Mouse (Mus musculus) limb, embryonic 10.5 days (tissue): ENCODE measurements around the gene Zfp648. TPM values are rescaled to one million over a fixed set of nuclear protein-coding genes. Genes with fewer than 3 reads are reported as not detected.

Experiments used
- DNase-seq: peaks from one replicate; pipeline ENCODE4 v3.0.0-alpha.2; 2017; ENCODE audit warnings: low spot score
- H3K27ac ChIP-seq: fragments of 300-500 bp; sonication (generic); 2 replicates; pipeline ENCODE4 v1.5.1; 2016; ENCODE audit warnings: mild to moderate bottlenecking
- H3K27me3 ChIP-seq: fragments of 300-500 bp; sonication (generic); 2 replicates; pipeline ENCODE4 v1.6.1; 2016; ENCODE audit warnings: low read depth, mild to moderate bottlenecking; ENCODE audit not compliant: poor library complexity, severe bottlenecking
- H3K36me3 ChIP-seq: fragments of 300-500 bp; sonication (generic); 2 replicates; pipeline ENCODE4 v1.6.1; 2016; ENCODE audit warnings: mild to moderate bottlenecking, moderate library complexity
- H3K4me1 ChIP-seq: fragments of 300-500 bp; sonication (generic); 2 replicates; pipeline ENCODE4 v1.6.1; 2016
- H3K4me3 ChIP-seq: fragments of 300-500 bp; sonication (generic); 2 replicates; pipeline ENCODE4 v1.5.1; 2016; ENCODE audit warnings: mild to moderate bottlenecking, moderate library complexity
- H3K9me3 ChIP-seq: fragments of 300-500 bp; sonication (generic); replicated peaks from 2 replicates; pipeline ENCODE4 v1.6.1; 2016; ENCODE audit warnings: mild to moderate bottlenecking
- WGBS: fragments of 180-500 bp; shearing (Covaris S2); methylation state at CpG from one replicate; pipeline ENCODE4 v1.1.7; 2016; 5-methylcytosine and 5-hydroxymethylcytosine counted together
- polyA plus RNA-seq: library from polyadenylated mRNA; unstranded; fragments of >200 nt; fragmentation: Nextera tagmentation; extraction: Ambion mirVana; gene quantifications from 2 replicates; pipeline ENCODE4 v1.2.1, GENCODE M21; 2016

The Zfp648 gene
- polyA plus RNA-seq, 1 experiment from 2014 or later: 0.21 TPM

DNA sequence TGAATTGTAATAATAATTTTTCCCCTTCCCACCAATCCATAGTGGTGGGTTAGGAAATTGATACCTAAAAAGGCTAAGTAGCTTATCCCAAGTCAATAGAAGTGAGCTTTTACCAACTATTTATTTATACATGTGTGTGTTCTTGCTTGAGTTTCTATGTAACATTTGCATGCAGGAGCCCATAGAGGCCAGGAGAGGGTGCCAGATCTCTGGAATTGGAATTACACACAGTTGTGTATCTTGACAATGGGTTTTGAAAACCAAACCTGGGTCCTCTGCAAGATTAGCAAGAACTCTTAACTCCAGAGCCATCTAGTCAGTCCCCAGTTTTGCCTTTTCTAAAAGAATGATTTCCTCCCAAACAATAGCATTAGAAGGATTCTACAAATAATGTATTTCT lies 37.9 kb downstream of the Zfp648 start:
- no peaks in the 10 kb centered on the region for H3K9me3 ChIP-seq
- no peaks in the 10 kb centered on the region for H3K4me1 ChIP-seq
- no peak overlapping the region for H3K27ac ChIP-seq
- no peaks in the 10 kb centered on the region for H3K27me3 ChIP-seq
- no peak for DNase-seq
- no peak overlapping the region for H3K4me3 ChIP-seq
- H3K36me3 ChIP-seq: no peaks in the 10 kb centered on the region

DNA sequence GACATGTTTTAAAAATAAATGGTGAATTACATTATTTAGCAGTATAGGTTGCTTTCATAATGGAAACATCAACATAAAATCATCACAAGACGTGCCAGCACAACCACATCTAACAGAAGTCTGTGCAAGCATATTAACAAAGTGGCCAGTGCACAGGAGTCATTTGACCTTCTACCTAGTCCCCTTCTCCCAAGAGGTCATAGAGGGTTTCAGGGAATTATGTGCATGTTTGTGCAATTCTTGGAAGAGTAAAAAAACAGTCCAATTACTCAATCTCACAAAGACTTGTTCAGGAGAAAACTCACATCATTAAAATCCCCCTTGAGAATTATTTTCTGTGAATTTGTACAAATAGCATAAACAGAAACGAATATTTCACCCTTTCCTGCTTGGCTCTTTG lies 50.2 kb downstream of the Zfp648 start:
- 79% methylated on average over 2 of the region's 2 CpGs for WGBS
- H3K27ac ChIP-seq: no peak overlapping the region
- no peak for DNase-seq

DNA sequence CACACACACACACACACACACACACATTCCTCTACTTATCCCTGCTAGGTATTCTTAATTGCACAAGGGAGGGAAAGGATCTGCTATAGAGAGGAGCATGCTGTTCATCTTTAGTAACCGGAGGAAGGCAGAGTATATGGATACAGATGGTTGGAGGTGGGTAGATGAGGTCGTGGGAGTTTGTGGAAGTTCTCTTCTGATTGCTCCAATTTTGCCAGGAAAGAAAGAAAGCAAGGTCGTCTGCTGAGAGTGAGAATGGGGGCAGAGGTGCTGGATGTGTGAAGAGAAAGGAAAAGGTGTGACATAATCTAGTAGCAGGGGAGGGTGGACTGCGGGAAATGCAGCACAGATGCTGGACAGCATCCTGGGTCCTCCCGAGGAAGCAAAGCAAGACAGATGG lies 51.8 kb downstream of the Zfp648 start:
- no peaks in the 10 kb centered on the region for H3K27me3 ChIP-seq

More for the DNA sequence above, 50.2 kb downstream of the Zfp648 start:
- Histone ChIP-seq H3K9me3 (no peaks in the 10 kb centered on the region), H3K4me3 (no peak overlapping the region), H3K4me1 (no peaks in the 10 kb centered on the region), H3K27me3 (no peaks in the 10 kb centered on the region), H3K36me3 (no peaks in the 10 kb centered on the region)

More for the DNA sequence above, 51.8 kb downstream of the Zfp648 start:
- 63% methylated on average over 5 of the region's 5 CpGs for WGBS
- Histone ChIP-seq H3K4me3 (no peak overlapping the region), H3K9me3 (no peaks in the 10 kb centered on the region), H3K27ac (no peak overlapping the region), H3K4me1 (no peaks in the 10 kb centered on the region), H3K36me3 (no peaks in the 10 kb centered on the region)
- DNase-seq: no peak
